Mouse (Mus musculus) v-Abl transformed pro-B cells (cell line): ENCODE results near the gene Zbtb32.

Experiments
- in situ Hi-C, 2 experiments: fragments of 400-800 bp; cut with MboI; formaldehyde crosslinking; loops; one replicate each; pipeline ENCODE4 v1.15.1; 2025; ENCODE audit not compliant: unreplicated experiment in 2 of 2

Gene Zbtb32

GRCm38 (mm10) chr7:30604424-30604823 lies 5.7 kb upstream of the Zbtb32 start:
- in situ Hi-C loops: loop anchor here in 1 of 2 experiments (25.0 kb wide), 1 partner anchor 267 kb away; no protein-coding TSS in a partner anchor

- in situ Hi-C loops: loop anchor here in 1 of 2 experiments (25.0 kb wide), 1 partner anchor 265 kb away; no protein-coding TSS in a partner anchor
Measured at GRCm38 (mm10) chr7:30602583-30602982, 3.9 kb upstream of the Zbtb32 start.

- in situ Hi-C loops: loop anchor here in 1 of 2 experiments (25.0 kb wide), 1 partner anchor 263 kb away; no protein-coding TSS in a partner anchor
Measured at GRCm38 (mm10) chr7:30600651-30601050, 1.9 kb upstream of the Zbtb32 start.

- in situ Hi-C loops: loop anchor here in 1 of 2 experiments (25.0 kb wide), 1 partner anchor 263 kb away; no protein-coding TSS in a partner anchor
Measured at GRCm38 (mm10) chr7:30599933-30600353, 1.2 kb upstream of the Zbtb32 start.

GRCm38 (mm10) chr7:30596811-30597210 lies 1.9 kb downstream of the Zbtb32 start:
- in situ Hi-C loops: no loop called here

GRCm38 (mm10) chr7:30596093-30596492 lies 2.6 kb downstream of the Zbtb32 start:
- in situ Hi-C loops: no loop called here

- in situ Hi-C loops: no loop called here
Measured at GRCm38 (mm10) chr7:30594510-30595024, 4.1 kb downstream of the Zbtb32 start.

GRCm38 (mm10) chr7:30593579-30594509 lies 4.9 kb downstream of the Zbtb32 start:
- in situ Hi-C loops: no loop called here

- in situ Hi-C loops: no loop called here
Measured at GRCm38 (mm10) chr7:30592772-30593423, 5.8 kb downstream of the Zbtb32 start.

- in situ Hi-C loops: no loop called here
Measured at GRCm38 (mm10) chr7:30591605-30591951, 7.1 kb downstream of the Zbtb32 start.

- in situ Hi-C loops: no loop called here
Measured at GRCm38 (mm10) chr7:30590927-30591604, 7.6 kb downstream of the Zbtb32 start.

- in situ Hi-C loops: no loop called here
Measured at GRCm38 (mm10) chr7:30589435-30590301, 9.0 kb downstream of the Zbtb32 start.

GRCm38 (mm10) chr7:30588676-30589434 lies 9.9 kb downstream of the Zbtb32 start, which contains the start of gene Kmt2b:
Gene Kmt2b, minus strand, starts transcription at chr7:30588726.
- in situ Hi-C loops: no loop called here

GRCm38 (mm10) chr7:30587842-30588667 lies 10.7 kb downstream of the Zbtb32 start:
- in situ Hi-C loops: no loop called here

- in situ Hi-C loops: no loop called here
Measured at GRCm38 (mm10) chr7:30586455-30587020, 12.2 kb downstream of the Zbtb32 start.

- in situ Hi-C loops: no loop called here
Measured at GRCm38 (mm10) chr7:30585170-30585569, 13.5 kb downstream of the Zbtb32 start.

GRCm38 (mm10) chr7:30584339-30584738 lies 14.4 kb downstream of the Zbtb32 start:
- in situ Hi-C loops: no loop called here

GRCm38 (mm10) chr7:30581547-30581946 lies 17.2 kb downstream of the Zbtb32 start:
- in situ Hi-C loops: no loop called here
